Mouse (Mus musculus) bone marrow macrophage, adult 2 months (primary cell): ENCODE data around the gene Abhd6.

Experiments used
- CTCF ChIP-seq: IDR thresholded peaks from 2 replicates; pipeline ENCODE4 v1.5.1; 2012; ENCODE audit warnings: low read depth, mild to moderate bottlenecking, low read length, moderate library complexity
- POLR2A ChIP-seq: IDR thresholded peaks from 2 replicates; pipeline ENCODE4 v1.6.1; 2012; ENCODE audit warnings: mild to moderate bottlenecking, low read depth, low read length, borderline replicate concordance

DNA sequence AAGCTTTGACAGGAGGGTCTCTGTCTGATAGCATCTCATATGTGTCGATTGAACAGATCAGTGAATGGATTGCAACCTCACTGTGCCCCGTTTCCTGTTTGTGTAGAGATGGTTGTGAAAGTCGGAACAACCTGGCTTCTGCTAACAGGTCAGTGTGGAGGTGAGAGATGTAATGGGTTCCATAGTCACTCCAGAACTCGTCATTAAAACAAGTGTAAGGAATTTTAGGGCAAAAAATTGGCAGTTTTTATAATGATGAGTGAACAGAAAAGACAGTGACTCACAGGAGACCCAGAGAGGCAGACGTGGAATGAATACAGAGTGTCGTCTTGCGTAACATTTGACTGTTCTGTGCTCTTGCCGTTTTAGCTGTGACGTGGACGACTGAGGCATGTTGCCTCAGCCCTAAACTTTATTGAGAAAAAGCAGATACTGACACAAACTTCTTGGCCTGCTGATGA is 96.9 kb downstream of the Abhd6 start:
- TF ChIP-seq CTCF (no peak), POLR2A (no peak)
